Mouse (Mus musculus): ENCODE results near the gene Lifr. TPM values are rescaled to one million over a fixed set of nuclear protein-coding genes. Genes with fewer than 3 reads are reported as not detected.

The Lifr gene
- total and polyA plus RNA-seq, 2 experiments from 2014 or later: 12.2 to 28.0 TPM

DNA sequence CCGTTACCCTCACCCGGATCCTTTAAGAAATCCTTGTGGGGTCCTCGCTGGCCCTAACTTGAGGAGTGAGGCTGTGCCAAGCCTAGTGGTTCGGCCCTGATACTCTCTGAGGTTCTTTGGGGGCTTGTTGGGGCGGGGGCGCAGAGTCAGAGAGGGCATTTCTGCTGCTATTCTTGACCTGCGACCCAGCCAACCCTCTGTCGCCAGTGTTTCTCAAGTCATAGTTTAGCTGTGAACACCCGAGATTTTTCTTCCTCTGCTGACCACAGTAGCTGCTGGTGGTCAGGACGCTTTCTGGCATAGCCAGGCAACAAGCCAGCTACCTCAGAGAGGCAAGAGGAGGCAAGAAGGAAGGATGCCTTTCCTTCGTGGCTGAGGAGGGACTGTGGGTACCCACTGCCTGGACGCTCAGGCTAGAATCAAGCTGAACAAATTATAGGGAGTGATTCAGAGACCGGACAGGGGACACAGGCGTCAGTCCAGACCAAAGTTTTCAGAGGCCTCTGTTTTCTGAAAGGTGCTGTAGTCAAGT is 25.4 kb upstream of the Lifr start:
- no peak for TF ChIP-seq CTCF (IDR thresholded peaks at IDR 0.05)
- Histone ChIP-seq H3K27me3 (ENCODE audit: insufficient read depth, low read length) (no peaks in the 10 kb centered on the region), H3K27ac (ENCODE audit: low read depth, low read length) (no peak overlapping the region), H3K4me3 (ENCODE audit: low read depth, low read length) (no peak overlapping the region), H3K4me2 (ENCODE audit: low read depth, low read length, poor library complexity, severe bottlenecking) (no peak overlapping the region), H3K9ac (replicated peaks; ENCODE audit: low read length, poor library complexity, severe bottlenecking) (no peak overlapping the region), H3K4me1 (ENCODE audit: insufficient read depth, low read length) (no peaks in the 10 kb centered on the region), H3K36me3 (ENCODE audit: insufficient read depth, low read length) (no peaks in the 10 kb centered on the region), H3K9me3 (ENCODE audit: low read length) (no peaks in the 10 kb centered on the region)
- WGBS: 87% methylated on average over 14 of the region's 14 CpGs
- DNase-seq (ENCODE audit: low spot score) (no peak), ATAC-seq (ENCODE audit: low FRiP score) (no peak)

DNA sequence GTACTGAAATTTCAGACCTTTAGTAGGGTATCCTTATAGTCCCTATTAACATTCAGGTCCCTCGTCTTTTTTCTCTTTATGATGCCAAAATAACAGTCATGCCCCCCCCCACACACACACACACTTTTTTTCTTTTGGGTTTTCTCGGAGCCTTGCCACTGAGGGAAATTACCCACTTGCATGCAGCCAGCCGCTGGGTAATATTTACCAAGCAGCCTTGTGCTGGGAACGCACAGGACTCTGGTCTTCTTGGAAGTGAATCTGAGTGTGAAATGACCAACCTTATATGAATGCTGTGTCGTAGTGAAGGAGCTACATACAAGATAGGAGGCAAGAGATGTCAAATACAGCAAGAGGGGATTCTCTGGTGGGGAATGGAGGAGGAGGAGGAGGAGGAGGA is 24.8 kb upstream of the Lifr start:
- TF ChIP-seq CTCF (IDR thresholded peaks at IDR 0.05): no peak
- Histone ChIP-seq H3K27me3 (ENCODE audit: insufficient read depth, low read length) (no peaks in the 10 kb centered on the region), H3K9me3 (ENCODE audit: low read length) (no peaks in the 10 kb centered on the region), H3K9ac (replicated peaks; ENCODE audit: low read length, poor library complexity, severe bottlenecking) (no peak overlapping the region), H3K27ac (ENCODE audit: low read depth, low read length) (no peak overlapping the region), H3K4me1 (ENCODE audit: insufficient read depth, low read length) (no peaks in the 10 kb centered on the region), H3K4me3 (ENCODE audit: low read depth, low read length) (no peak overlapping the region), H3K4me2 (ENCODE audit: low read depth, low read length, poor library complexity, severe bottlenecking) (no peak overlapping the region), H3K36me3 (ENCODE audit: insufficient read depth, low read length) (no peaks in the 10 kb centered on the region)
- WGBS: 88% methylated on average over 5 of the region's 5 CpGs
- ATAC-seq (ENCODE audit: low FRiP score): no peak
- no peak for DNase-seq (ENCODE audit: low spot score)

DNA sequence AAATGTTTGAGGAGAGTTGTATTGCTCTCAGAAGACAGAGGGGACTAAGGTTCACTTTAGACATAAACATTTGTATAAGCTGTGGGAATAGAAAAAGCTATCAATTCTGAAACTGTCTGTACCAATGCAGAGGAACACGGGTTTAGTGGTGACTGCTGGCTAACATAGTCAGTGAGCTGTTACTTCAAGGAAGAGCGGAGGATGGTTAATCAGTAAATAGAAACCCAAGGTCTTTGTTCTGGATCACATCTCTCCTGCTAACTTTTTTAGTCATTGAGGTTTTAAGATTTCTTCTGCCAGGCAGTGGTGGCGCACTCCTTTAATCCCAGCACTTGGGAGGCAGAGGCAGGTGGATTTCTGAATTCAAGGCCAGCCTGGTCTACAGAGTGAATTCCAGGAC is 23.7 kb upstream of the Lifr start:
- no peak for TF ChIP-seq CTCF (IDR thresholded peaks at IDR 0.05)
- H3K9ac ChIP-seq (replicated peaks; ENCODE audit: low read length, poor library complexity, severe bottlenecking): no peak overlapping the region
- no peaks in the 10 kb centered on the region for H3K36me3 ChIP-seq (ENCODE audit: insufficient read depth, low read length)
- no peak overlapping the region for H3K27ac ChIP-seq (ENCODE audit: low read depth, low read length)
- no peak overlapping the region for H3K4me2 ChIP-seq (ENCODE audit: low read depth, low read length, poor library complexity, severe bottlenecking)
- 93% methylated on average over 3 of the region's 3 CpGs for WGBS
- DNase-seq (ENCODE audit: low spot score) (no peak), ATAC-seq (ENCODE audit: low FRiP score) (no peak)
- no peaks in the 10 kb centered on the region for H3K4me1 ChIP-seq (ENCODE audit: insufficient read depth, low read length)
- H3K4me3 ChIP-seq (ENCODE audit: low read depth, low read length): no peak overlapping the region
- H3K27me3 ChIP-seq (ENCODE audit: insufficient read depth, low read length): no peaks in the 10 kb centered on the region
- no peaks in the 10 kb centered on the region for H3K9me3 ChIP-seq (ENCODE audit: low read length)

DNA sequence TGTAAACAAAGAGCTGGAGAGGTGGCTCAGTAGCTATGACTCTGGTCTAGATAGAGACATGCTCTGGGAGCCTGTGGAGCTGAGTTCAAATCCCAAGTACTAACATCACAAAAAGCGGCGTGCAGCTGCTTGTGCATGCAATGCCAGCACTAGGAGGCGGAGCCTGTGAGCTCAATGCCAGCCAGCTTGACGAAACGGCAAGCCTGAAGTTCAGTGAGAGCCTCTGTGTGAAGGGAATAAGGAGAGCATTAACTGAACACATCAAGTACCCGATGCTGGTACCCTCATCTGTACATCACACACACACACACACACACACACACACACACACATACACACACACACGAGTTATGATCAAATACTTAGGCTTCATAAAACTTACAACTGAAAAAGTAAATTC is 21.0 kb upstream of the Lifr start:
- TF ChIP-seq CTCF (IDR thresholded peaks at IDR 0.05): no peak
- H3K27ac ChIP-seq (ENCODE audit: low read depth, low read length): no peak overlapping the region
- H3K9ac ChIP-seq (replicated peaks; ENCODE audit: low read length, poor library complexity, severe bottlenecking): no peak overlapping the region
- no peak overlapping the region for H3K4me2 ChIP-seq (ENCODE audit: low read depth, low read length, poor library complexity, severe bottlenecking)
- 52% methylated on average over 7 of the region's 7 CpGs for WGBS
- ATAC-seq (ENCODE audit: low FRiP score) (0 out of 2 replicates have a peak, but pooled peaks have one; percentile 38), DNase-seq (ENCODE audit: low spot score) (peak; percentile 40)
- H3K36me3 ChIP-seq (ENCODE audit: insufficient read depth, low read length): no peaks in the 10 kb centered on the region
- no peaks in the 10 kb centered on the region for H3K4me1 ChIP-seq (ENCODE audit: insufficient read depth, low read length)
- H3K4me3 ChIP-seq (ENCODE audit: low read depth, low read length): no peak overlapping the region
- H3K27me3 ChIP-seq (ENCODE audit: insufficient read depth, low read length): no peaks in the 10 kb centered on the region
- no peaks in the 10 kb centered on the region for H3K9me3 ChIP-seq (ENCODE audit: low read length)

DNA sequence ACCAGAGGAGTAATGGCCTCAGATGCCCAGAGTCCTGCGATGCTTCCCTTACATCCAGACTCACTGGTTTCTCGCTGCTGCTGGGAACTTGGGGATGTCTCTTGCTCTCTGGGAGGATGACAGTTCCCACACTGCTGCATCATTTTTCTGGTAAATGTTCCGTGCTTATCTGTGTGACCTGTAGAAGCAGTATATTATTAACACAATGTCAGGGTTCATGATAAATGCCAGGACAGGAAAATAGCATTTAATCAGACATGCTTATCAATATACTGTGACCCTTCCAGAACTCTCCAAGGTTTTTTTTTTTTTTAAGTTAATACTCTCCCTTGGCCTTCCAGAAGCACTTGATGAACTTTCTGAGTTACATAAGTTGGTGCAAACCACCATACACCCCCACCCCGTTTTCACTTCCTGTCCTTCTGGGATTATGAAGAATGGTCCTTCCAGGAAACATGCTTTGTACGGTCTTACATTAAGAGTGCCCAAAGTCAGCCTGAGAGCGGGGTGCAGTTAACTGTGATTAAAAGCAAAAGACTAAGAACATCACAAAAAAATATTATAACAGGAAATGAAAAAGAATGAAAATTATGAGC is 20.1 kb upstream of the Lifr start:
- Histone ChIP-seq H3K27ac (ENCODE audit: low read depth, low read length) (no peak overlapping the region), H3K9ac (replicated peaks; ENCODE audit: low read length, poor library complexity, severe bottlenecking) (no peak overlapping the region), H3K4me2 (ENCODE audit: low read depth, low read length, poor library complexity, severe bottlenecking) (no peak overlapping the region), H3K27me3 (ENCODE audit: insufficient read depth, low read length) (no peaks in the 10 kb centered on the region), H3K4me1 (ENCODE audit: insufficient read depth, low read length) (no peaks in the 10 kb centered on the region), H3K36me3 (ENCODE audit: insufficient read depth, low read length) (no peaks in the 10 kb centered on the region), H3K9me3 (ENCODE audit: low read length) (no peaks in the 10 kb centered on the region), H3K4me3 (ENCODE audit: low read depth, low read length) (no peak overlapping the region)
- 83% methylated on average over 6 of the region's 6 CpGs for WGBS
- TF ChIP-seq CTCF (IDR thresholded peaks at IDR 0.05): no peak
- ATAC-seq (ENCODE audit: low FRiP score) (no peak), DNase-seq (ENCODE audit: low spot score) (no peak)

DNA sequence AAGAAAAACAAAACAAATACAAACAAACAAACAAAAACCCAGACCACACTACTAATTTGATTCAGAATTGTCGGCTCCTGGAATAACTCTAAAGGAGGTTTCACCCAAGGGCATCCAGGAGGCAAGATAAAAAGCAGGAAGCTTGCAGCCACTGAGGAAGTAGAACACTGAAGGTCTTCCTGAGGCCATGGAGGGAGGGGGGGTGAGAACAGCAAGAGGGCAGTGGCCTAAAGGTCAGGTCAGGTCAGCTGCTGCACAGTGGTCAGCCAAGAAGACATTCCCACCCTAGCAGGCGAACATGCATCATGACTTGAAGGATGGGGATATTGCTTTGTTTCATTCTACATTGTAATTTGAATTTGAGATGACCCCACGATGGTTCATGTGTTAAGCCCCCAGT is 17.1 kb upstream of the Lifr start:
- no peak overlapping the region for H3K4me2 ChIP-seq (ENCODE audit: low read depth, low read length, poor library complexity, severe bottlenecking)
- no peak overlapping the region for H3K4me3 ChIP-seq (ENCODE audit: low read depth, low read length)
- 69% methylated on average over 3 of the region's 3 CpGs for WGBS
- ATAC-seq (ENCODE audit: low FRiP score) (no peak), DNase-seq (ENCODE audit: low spot score) (no peak)
- no peaks in the 10 kb centered on the region for H3K36me3 ChIP-seq (ENCODE audit: insufficient read depth, low read length)
- H3K4me1 ChIP-seq (ENCODE audit: insufficient read depth, low read length): no peaks in the 10 kb centered on the region
- H3K27me3 ChIP-seq (ENCODE audit: insufficient read depth, low read length): no peaks in the 10 kb centered on the region
- no peak overlapping the region for H3K9ac ChIP-seq (replicated peaks; ENCODE audit: low read length, poor library complexity, severe bottlenecking)
- no peak for TF ChIP-seq CTCF (IDR thresholded peaks at IDR 0.05)
- no peaks in the 10 kb centered on the region for H3K9me3 ChIP-seq (ENCODE audit: low read length)
- no peak overlapping the region for H3K27ac ChIP-seq (ENCODE audit: low read depth, low read length)

All from midbrain, postnatal 0 days (tissue).